ENCODE assay signal across 24 mouse cellular contexts in the genomic region with DNA sequence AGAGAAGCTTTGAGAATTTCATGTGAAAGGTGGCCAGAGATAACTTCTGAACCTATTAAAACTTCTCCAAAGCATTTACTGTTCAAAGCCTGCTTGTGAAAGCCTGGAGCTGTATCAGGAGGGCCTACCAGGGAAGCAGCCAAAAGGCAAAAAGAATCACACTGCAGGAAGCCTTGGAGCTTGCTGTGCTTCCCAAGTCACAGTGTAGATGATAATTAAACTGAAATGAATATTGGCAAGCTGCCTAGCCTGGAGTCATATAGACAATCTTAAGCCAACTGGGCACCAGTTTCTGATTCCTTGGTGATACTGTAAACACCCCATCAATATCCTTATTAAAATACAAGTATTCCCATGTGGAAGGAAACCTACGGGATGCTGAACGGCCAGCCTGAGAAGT.
DNase-seq lines count a peak whose midpoint lies in the region; ATAC-seq and TF ChIP-seq lines count a peak whose summit lies in the region.
"Had no signal": no experiment of that assay in that cellular context is flagged by ENCODE, and none has a peak within 500 bp of the region (broad histone marks: within the 10 kb centered on the region; RNA-seq: fewer than 3 reads in every experiment).

No protein-coding gene starts in this region.

- H3K27ac ChIP-seq in forebrain, embryonic 14.5 days (ENCODE audit: low read depth, low read length) = no peak overlapping the region
- no peak overlapping the region for H3K27ac ChIP-seq in forebrain, embryonic 11.5 days (ENCODE audit: low read depth, low read length)
- H3K27ac ChIP-seq in lung, embryonic 14.5 days (ENCODE audit: low read depth) = no peak overlapping the region
- H3K27ac ChIP-seq: embryonic facial prominence, embryonic 13.5 days; heart, embryonic 10.5 days; limb, embryonic 12.5 days; midbrain, embryonic 13.5 days had no signal

- H3K9me3 ChIP-seq in forebrain, embryonic 14.5 days (replicated peaks; ENCODE audit: control insufficient read depth, low read length) = no peaks in the 10 kb centered on the region
- H3K9me3 ChIP-seq in forebrain, embryonic 11.5 days (ENCODE audit: control insufficient read depth, low read length) = no peaks in the 10 kb centered on the region
- no peaks in the 10 kb centered on the region for H3K9me3 ChIP-seq in lung, embryonic 14.5 days (ENCODE audit: low read depth, low read length)
- H3K9me3 ChIP-seq: embryonic facial prominence, embryonic 13.5 days; heart, embryonic 10.5 days; limb, embryonic 12.5 days; midbrain, embryonic 13.5 days had no signal

- ATAC-seq in forebrain, embryonic 14.5 days = peak; percentile 46; the same call in 1 of the 2 replicates
- ATAC-seq in forebrain, embryonic 11.5 days (replicated peaks; ENCODE audit: low FRiP score) = no peak
- ATAC-seq in lung, embryonic 14.5 days (ENCODE audit: insufficient read depth) = no peak
- no peak for ATAC-seq in erythroid progenitor cell, adult 5-6 weeks (replicated peaks; ENCODE audit: low FRiP score, poor library complexity, severe bottlenecking)
- ATAC-seq: activated CD4-positive, CD25-positive, alpha-beta regulatory T cell, adult 4 months; liver, postnatal 0 days; midbrain, embryonic 13.5 days had no signal

- H3K4me1 ChIP-seq in forebrain, embryonic 14.5 days (ENCODE audit: control insufficient read depth, insufficient read depth, low read length) = no peaks in the 10 kb centered on the region
- no peaks in the 10 kb centered on the region for H3K4me1 ChIP-seq in forebrain, embryonic 11.5 days (replicated peaks; ENCODE audit: control insufficient read depth, insufficient read depth, low read length)
- no peaks in the 10 kb centered on the region for H3K4me1 ChIP-seq in lung, embryonic 14.5 days (ENCODE audit: insufficient read depth)
- H3K4me1 ChIP-seq: embryonic facial prominence, embryonic 13.5 days; heart, embryonic 10.5 days; midbrain, embryonic 13.5 days had no signal

- no peak for TF ChIP-seq CTCF in lung, embryonic 14.5 days (IDR thresholded peaks at IDR 0.05; ENCODE audit: low read depth)
- no peak for TF ChIP-seq CTCF in brain, embryonic 14.5 days (IDR thresholded peaks at IDR 0.05; ENCODE audit: borderline replicate concordance, extremely low read depth, insufficient read depth, insufficient read length)

- H3K9ac ChIP-seq in forebrain, embryonic 14.5 days (ENCODE audit: low read length) = no peak overlapping the region
- no peak overlapping the region for H3K9ac ChIP-seq in forebrain, embryonic 11.5 days (ENCODE audit: low read length)
- no peak overlapping the region for H3K9ac ChIP-seq in lung, embryonic 14.5 days
- H3K9ac ChIP-seq: embryonic facial prominence, embryonic 13.5 days; limb, embryonic 12.5 days; liver, postnatal 0 days; midbrain, embryonic 13.5 days had no signal

- no peak for TF ChIP-seq POLR2A in brain, embryonic 14.5 days (IDR thresholded peaks at IDR 0.05; ENCODE audit: borderline replicate concordance, extremely low read depth, insufficient read depth, insufficient read length, poor library complexity, severe bottlenecking)

- DNase-seq in forebrain, embryonic 14.5 days (ENCODE audit: low spot score) = peak; percentile 74
- no peak for DNase-seq in forebrain, embryonic 11.5 days (ENCODE audit: low spot score)
- peak; percentile 56 for DNase-seq in lung, embryonic 14.5 days
- no peak for DNase-seq in lung, postnatal 14 days
- peak; percentile 79 for DNase-seq in brain, embryonic 14.5 days (ENCODE audit: low read depth)
- peak; percentile 9 to 67 for DNase-seq in cerebellum, postnatal 14 days
- no peak for DNase-seq in embryo, embryonic 10.5 days (ENCODE audit: low spot score)
- DNase-seq: adrenal gland, adult 8-10 months; embryo, embryonic 11 days; kidney, adult 2 months; kidney, postnatal 10 days; liver, postnatal 0 days; lung, postnatal 10 days; right cerebral cortex, adult 18-20 months; right cerebral cortex, postnatal 4 days; thymus, postnatal 14 days had no signal

- no peaks in the 10 kb centered on the region for H3K36me3 ChIP-seq in forebrain, embryonic 14.5 days (ENCODE audit: control insufficient read depth, insufficient read depth, low read length)
- H3K36me3 ChIP-seq in forebrain, embryonic 11.5 days (ENCODE audit: control insufficient read depth, insufficient read depth, low read length) = no peaks in the 10 kb centered on the region
- no peaks in the 10 kb centered on the region for H3K36me3 ChIP-seq in lung, embryonic 14.5 days (ENCODE audit: insufficient read depth)
- H3K36me3 ChIP-seq: embryonic facial prominence, embryonic 13.5 days; heart, embryonic 10.5 days; limb, embryonic 12.5 days; midbrain, embryonic 13.5 days had no signal

- WGBS in forebrain, embryonic 14.5 days = 41% methylated on average over 2 of the region's 2 CpGs
- WGBS in forebrain, embryonic 11.5 days = 81% methylated on average over 2 of the region's 2 CpGs
- WGBS in lung, embryonic 14.5 days = 65% methylated on average over 2 of the region's 2 CpGs

- H3K27me3 ChIP-seq in forebrain, embryonic 14.5 days (replicated peaks; ENCODE audit: control insufficient read depth, insufficient read depth, low read length) = no peaks in the 10 kb centered on the region
- H3K27me3 ChIP-seq in forebrain, embryonic 11.5 days (ENCODE audit: control insufficient read depth, insufficient read depth, low read length) = no peaks in the 10 kb centered on the region
- no peaks in the 10 kb centered on the region for H3K27me3 ChIP-seq in lung, embryonic 14.5 days (ENCODE audit: insufficient read depth, low read length)
- H3K27me3 ChIP-seq: embryonic facial prominence, embryonic 13.5 days; limb, embryonic 12.5 days; midbrain, embryonic 13.5 days had no signal

- no peak overlapping the region for H3K4me3 ChIP-seq in forebrain, embryonic 14.5 days (ENCODE audit: low read depth, low read length)
- H3K4me3 ChIP-seq in forebrain, embryonic 11.5 days (ENCODE audit: low read depth, low read length) = no peak overlapping the region
- H3K4me3 ChIP-seq in lung, embryonic 14.5 days (ENCODE audit: low read depth, low read length) = no peak overlapping the region
- H3K4me3 ChIP-seq: embryonic facial prominence, embryonic 13.5 days; erythroblast, embryonic 14.5 days; heart, embryonic 10.5 days; limb, embryonic 12.5 days; midbrain, embryonic 13.5 days had no signal

- H3K4me2 ChIP-seq in forebrain, embryonic 14.5 days (ENCODE audit: low read length) = no peak overlapping the region
- no peak overlapping the region for H3K4me2 ChIP-seq in forebrain, embryonic 11.5 days (ENCODE audit: low read depth, low read length, severe bottlenecking)
- H3K4me2 ChIP-seq in lung, embryonic 14.5 days = no peak overlapping the region
- H3K4me2 ChIP-seq: embryonic facial prominence, embryonic 13.5 days; limb, embryonic 12.5 days; liver, embryonic 11.5 days; midbrain, embryonic 13.5 days had no signal

Comparison
In these comparisons a context has a peak if more than half of its experiments do, and no peak if none do; other contexts are left out.
1. DNase-seq: peak in forebrain, embryonic 14.5 days (single experiment), lung, embryonic 14.5 days (single experiment), brain, embryonic 14.5 days (single experiment) and cerebellum, postnatal 14 days (2 of 2); none in forebrain, embryonic 11.5 days (single experiment), lung, postnatal 14 days (single experiment) and embryo, embryonic 10.5 days (single experiment).